Mouse (Mus musculus) intestine, embryonic 16.5 days (tissue): ENCODE data around the gene Entpd7. TPM values are rescaled to one million over a fixed set of nuclear protein-coding genes. Genes with fewer than 3 reads are reported as not detected.

ENCODE experiments used
- ATAC-seq: fragments of 200-750 bp; cut with Nextera tagmentation; 2 replicates; pipeline ENCODE4 v1.8.0; 2017; ENCODE audit warnings: moderate TSS enrichment, moderate library complexity
- H3K27ac ChIP-seq: fragments of 300-500 bp; sonication (generic); 2 replicates; pipeline ENCODE4 v1.5.1; 2014; ENCODE audit warnings: mild to moderate bottlenecking, low read length
- H3K27me3 ChIP-seq: fragments of 300-500 bp; sonication (generic); replicated peaks from 2 replicates; pipeline ENCODE4 v1.6.1; 2014; ENCODE audit warnings: low read length, control low read depth, mixed read lengths; ENCODE audit not compliant: control insufficient read depth, insufficient read depth
- H3K36me3 ChIP-seq: fragments of 300-500 bp; sonication (generic); 2 replicates; pipeline ENCODE4 v1.6.1; 2014; ENCODE audit warnings: low read length, control low read depth; ENCODE audit not compliant: control insufficient read depth, insufficient read depth
- H3K4me1 ChIP-seq: fragments of 300-500 bp; sonication (generic); 2 replicates; pipeline ENCODE4 v1.6.1; 2014; ENCODE audit warnings: low read length, control low read depth, mixed read lengths; ENCODE audit not compliant: control insufficient read depth, insufficient read depth
- H3K4me2 ChIP-seq: fragments of 300-500 bp; sonication (generic); 2 replicates; pipeline ENCODE4 v1.6.1; 2014; ENCODE audit warnings: low read depth, low read length, control low read depth
- H3K4me3 ChIP-seq: fragments of 300-500 bp; sonication (generic); 2 replicates; pipeline ENCODE4 v1.5.1; 2014; ENCODE audit warnings: mild to moderate bottlenecking, low read length
- H3K9ac ChIP-seq: fragments of 300-500 bp; sonication (generic); 2 replicates; pipeline ENCODE4 v1.6.1; 2014; ENCODE audit warnings: low read depth, low read length
- H3K9me3 ChIP-seq: fragments of 300-500 bp; sonication (generic); 2 replicates; pipeline ENCODE4 v1.6.1; 2016; ENCODE audit warnings: low read length, control low read depth; ENCODE audit not compliant: control insufficient read depth
- WGBS: fragments of 180-500 bp; shearing (Covaris S2); extraction: QIAGEN DNeasy Blood & Tissue Kit; methylation state at CpG from one replicate; pipeline ENCODE4 v1.1.7; 2014; 5-methylcytosine and 5-hydroxymethylcytosine counted together
- polyA plus RNA-seq: library from polyadenylated mRNA; unstranded; fragments of >200 nt; fragmentation: Nextera tagmentation; extraction: Ambion mirVana; gene quantifications from 2 replicates; pipeline ENCODE4 v1.2.1, GENCODE M21; 2015

Entpd7 gene
- 27.6 and 36.9 TPM in 2 replicates for polyA plus RNA-seq

DNA sequence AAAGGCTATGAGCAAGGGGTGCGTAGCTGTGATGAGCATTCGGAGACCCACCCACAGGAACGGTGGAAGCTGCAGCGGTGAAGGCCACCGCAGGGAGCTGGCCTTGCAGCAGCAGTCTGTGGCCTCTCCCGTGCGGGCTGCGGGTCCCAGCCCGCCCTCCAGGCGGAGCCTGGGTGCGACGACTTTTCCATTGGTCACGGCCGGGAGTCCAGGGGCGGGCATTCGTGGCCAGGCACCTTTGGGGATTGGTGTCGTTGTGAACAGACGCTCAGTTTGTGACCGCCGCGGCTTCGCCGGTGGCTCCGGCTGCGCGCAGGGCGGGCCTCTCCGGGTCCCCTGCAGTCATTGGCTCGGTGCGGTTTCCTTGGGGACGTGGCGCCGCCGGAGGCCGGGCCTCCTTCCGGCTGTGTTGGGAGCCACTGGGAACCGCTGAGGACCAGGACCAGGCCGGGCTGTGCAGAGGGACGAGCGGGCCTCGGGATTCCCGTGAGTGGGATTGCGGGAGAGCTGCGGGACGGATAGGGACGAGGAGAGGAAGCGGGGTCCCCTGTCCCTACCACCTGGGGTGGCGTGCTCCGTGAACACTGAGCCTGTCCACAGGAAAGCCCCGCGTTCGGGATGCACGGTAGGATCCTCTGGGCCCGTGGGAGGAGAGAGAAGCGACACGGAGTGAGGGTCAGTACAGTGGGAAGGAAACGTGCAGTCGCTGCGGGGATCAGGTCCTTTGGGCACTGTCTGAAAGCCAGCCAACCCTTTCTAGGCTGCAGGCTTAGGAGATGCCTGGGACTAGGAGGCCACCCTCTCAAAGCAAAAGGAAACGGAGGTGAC, at the start of gene Entpd7:
TSS of gene Entpd7 (plus strand) at position 254 of the 828 bp plus-strand sequence.
- peak within 1 kb of the TSS; percentile 75 for H3K27ac ChIP-seq
- ATAC-seq: peak; percentile 99
- H3K9me3 ChIP-seq: no peaks in the 10 kb centered on the region
- H3K27me3 ChIP-seq: no peaks in the 10 kb centered on the region
- 0 out of 2 replicates have a peak, but pooled peaks cover 3% of the 10 kb centered on the region for H3K36me3 ChIP-seq
- under 1% methylated on average over 60 of the region's 60 CpGs for WGBS
- peaks cover 6% of the 10 kb centered on the region for H3K4me1 ChIP-seq
- peak within 1 kb of the TSS; percentile 92 for H3K9ac ChIP-seq
- H3K4me3 ChIP-seq: peak within 1 kb of the TSS; percentile 96
- peak within 1 kb of the TSS; percentile 67 for H3K4me2 ChIP-seq

DNA sequence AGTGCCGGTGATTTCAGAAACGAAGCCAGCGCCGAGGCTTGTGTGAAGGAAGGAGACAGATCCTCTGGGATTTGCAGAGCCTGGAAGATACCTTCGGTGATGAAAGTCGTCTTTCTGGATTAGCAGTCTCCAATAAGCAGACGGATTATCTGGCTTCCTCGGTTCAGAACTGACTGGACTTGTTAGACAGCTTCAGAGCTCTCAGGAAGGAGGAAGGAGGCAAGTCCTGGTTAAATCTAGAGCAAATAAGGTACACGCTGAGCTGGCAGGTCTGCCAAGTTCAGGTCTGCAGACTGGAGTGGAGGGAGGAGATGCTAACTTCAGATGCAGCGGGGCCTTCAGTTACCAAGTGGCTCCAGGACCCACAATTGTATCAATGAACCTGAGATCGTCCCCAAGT, 47.6 kb upstream of the Entpd7 start:
- ATAC-seq: no peak
- Histone ChIP-seq H3K4me1 (peaks cover 16% of the 10 kb centered on the region), H3K27ac (no peak overlapping the region), H3K27me3 (no peaks in the 10 kb centered on the region), H3K9me3 (no peaks in the 10 kb centered on the region), H3K9ac (no peak overlapping the region), H3K36me3 (no peaks in the 10 kb centered on the region), H3K4me2 (no peak overlapping the region), H3K4me3 (no peak overlapping the region)
- WGBS: 52% methylated on average over 11 of the region's 11 CpGs

DNA sequence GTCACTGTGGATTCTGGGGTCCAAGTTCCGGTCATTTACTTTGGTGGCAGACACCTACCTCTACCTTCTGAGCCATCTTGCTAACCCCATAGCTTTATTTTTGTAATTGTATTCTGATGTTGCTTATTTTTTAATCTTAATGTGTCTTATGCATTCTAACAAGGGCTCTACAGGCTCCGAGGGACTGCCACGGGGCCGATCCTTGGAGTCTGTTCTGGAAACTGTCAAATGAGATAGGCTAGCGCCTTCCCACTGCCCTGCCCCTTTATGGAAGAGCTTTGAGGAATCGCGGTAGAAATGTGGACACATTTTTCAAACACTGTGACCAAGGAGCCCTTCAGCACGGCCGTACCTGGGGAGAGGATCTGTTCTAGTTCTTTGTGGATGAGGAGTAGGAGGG, 46.6 kb upstream of the Entpd7 start:
- ATAC-seq: no peak
- 67% methylated on average over 9 of the region's 9 CpGs for WGBS
- no peaks in the 10 kb centered on the region for H3K9me3 ChIP-seq
- no peak overlapping the region for H3K4me3 ChIP-seq
- no peak overlapping the region for H3K4me2 ChIP-seq
- no peaks in the 10 kb centered on the region for H3K27me3 ChIP-seq
- peaks cover 18% of the 10 kb centered on the region for H3K4me1 ChIP-seq
- no peak overlapping the region for H3K9ac ChIP-seq
- H3K36me3 ChIP-seq: no peaks in the 10 kb centered on the region
- no peak overlapping the region for H3K27ac ChIP-seq

DNA sequence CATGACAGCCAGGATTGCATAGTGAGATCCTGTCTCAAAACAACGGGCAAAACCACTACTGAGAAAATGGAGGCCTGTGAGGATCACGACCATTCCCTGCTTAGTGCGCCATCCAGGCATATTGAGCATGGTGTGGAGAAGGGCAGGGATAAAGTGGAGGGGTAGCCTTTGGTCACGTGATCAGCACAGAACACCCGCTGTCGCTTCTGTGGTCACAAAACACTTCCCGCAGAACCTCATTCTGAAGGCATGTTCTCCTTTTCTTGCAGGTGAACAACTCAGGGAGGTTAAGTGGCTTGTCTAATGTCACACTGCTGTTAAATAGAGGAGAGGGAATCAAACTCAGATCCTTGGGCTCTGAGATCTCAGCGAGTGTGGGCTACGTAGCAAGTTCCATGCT, 44.0 kb upstream of the Entpd7 start:
- no peak for ATAC-seq
- Histone ChIP-seq H3K4me2 (no peak overlapping the region), H3K9ac (no peak overlapping the region), H3K27ac (no peak overlapping the region), H3K4me1 (peaks cover 18% of the 10 kb centered on the region), H3K36me3 (no peaks in the 10 kb centered on the region), H3K9me3 (no peaks in the 10 kb centered on the region), H3K4me3 (no peak overlapping the region), H3K27me3 (no peaks in the 10 kb centered on the region)
- 88% methylated on average over 9 of the region's 9 CpGs for whole genome bisulfite sequencing

DNA sequence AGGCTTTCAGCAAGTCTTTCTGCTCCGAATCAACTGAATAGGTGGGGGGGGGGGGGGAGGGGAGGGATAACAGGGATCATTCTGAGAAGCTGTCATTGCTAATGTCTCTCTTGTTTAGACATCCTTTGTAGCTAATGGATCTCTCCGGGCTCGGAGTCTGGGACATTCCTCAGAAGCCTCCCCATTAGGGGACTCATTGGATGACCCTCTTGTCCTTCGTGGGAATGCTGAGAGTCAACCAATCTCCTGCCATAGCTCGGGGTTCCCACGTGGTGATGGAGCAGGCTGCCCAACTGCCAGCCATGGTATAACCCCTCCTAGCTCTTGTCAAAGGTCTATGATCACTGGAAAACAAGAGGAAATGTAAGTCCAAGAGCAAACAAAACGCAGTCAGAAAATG, 42.6 kb upstream of the Entpd7 start:
- Histone ChIP-seq H3K9ac (no peak overlapping the region), H3K27ac (0 out of 2 replicates have a peak overlapping the region, but pooled peaks have one; percentile 28), H3K4me1 (peaks cover 21% of the 10 kb centered on the region), H3K9me3 (no peaks in the 10 kb centered on the region), H3K4me2 (no peak overlapping the region), H3K27me3 (no peaks in the 10 kb centered on the region), H3K4me3 (no peak overlapping the region), H3K36me3 (no peaks in the 10 kb centered on the region)
- ATAC-seq: no peak
- WGBS: 46% methylated on average over 7 of the region's 7 CpGs

DNA sequence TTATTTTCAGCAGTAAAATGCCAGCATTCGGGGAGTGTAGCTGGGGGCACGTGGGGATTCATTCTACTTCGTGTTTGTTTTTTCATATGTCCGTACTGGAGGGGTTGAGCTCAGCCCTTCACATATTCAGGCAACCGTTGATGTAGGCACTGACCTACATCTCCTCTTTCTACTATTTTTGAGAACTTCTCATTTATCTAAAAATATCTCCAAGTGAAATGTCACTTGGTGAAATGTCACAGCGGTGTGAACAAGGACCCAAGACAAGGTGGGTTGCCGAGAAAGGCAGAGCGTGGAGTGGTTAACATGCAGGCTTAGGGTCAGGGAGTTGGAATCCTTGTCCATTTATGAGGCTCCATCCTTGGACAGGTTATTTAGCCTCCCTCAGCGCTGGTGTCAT, 42.2 kb upstream of the Entpd7 start:
- no peak for ATAC-seq
- Histone ChIP-seq H3K27ac (no peak overlapping the region), H3K9me3 (no peaks in the 10 kb centered on the region), H3K4me2 (no peak overlapping the region), H3K9ac (no peak overlapping the region), H3K4me1 (peaks cover 24% of the 10 kb centered on the region), H3K36me3 (no peaks in the 10 kb centered on the region), H3K27me3 (no peaks in the 10 kb centered on the region), H3K4me3 (no peak overlapping the region)
- 72% methylated on average over 9 of the region's 9 CpGs for WGBS

DNA sequence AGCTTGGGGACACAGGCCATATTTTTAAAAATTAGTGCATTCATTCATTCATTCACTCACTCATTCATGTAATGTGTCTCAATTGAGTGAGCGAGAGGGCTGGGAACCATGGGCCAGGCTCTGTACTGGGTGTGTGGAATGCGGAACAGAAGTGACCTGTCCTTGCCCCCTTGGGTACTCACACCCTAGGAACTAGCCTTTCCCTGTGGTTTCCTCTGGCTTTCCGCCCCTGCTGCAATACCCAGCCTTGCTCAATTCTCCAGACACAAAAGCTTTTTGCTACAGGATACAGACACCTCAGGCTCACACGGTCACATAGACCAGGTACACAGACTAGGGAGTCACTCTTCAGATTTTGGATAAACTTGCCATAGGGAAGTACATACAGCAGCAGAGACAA, 41.1 kb upstream of the Entpd7 start:
- H3K36me3 ChIP-seq: no peaks in the 10 kb centered on the region
- H3K9me3 ChIP-seq: no peaks in the 10 kb centered on the region
- H3K4me2 ChIP-seq: no peak overlapping the region
- H3K27ac ChIP-seq: no peak overlapping the region
- no peak overlapping the region for H3K4me3 ChIP-seq
- H3K4me1 ChIP-seq: peaks cover 28% of the 10 kb centered on the region
- H3K9ac ChIP-seq: no peak overlapping the region
- ATAC-seq: no peak
- no peaks in the 10 kb centered on the region for H3K27me3 ChIP-seq
- WGBS: 83% methylated on average over 4 of the region's 4 CpGs

DNA sequence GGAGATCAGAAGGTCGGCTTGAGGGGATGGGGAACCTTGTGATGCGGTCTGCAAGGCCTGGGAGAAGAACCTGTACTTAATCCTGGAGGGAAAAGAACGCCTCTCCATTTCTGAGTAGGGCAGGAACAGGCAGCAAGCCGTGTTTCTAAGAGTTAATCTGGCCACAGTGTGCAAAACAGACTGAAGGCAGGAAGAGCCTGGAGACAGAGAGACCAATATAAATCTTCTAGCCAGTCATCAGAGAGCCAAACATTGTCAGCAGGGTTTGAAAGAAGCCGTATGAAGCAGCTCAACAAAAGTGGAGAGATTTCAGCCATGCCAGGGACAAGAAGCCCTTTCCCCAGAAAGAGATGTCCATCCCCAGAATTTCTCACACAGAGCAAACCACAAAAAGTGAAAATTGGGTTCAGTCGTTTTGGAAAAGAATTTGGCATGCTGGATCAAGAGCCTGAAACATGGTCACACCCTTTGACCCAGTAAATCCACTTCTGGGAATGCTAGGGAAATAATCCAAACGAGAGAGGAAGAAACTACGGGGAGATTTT, 38.2 kb upstream of the Entpd7 start:
- no peak for ATAC-seq
- H3K4me2 ChIP-seq: peak overlapping the region; percentile 19; the same call in 1 of the 2 replicates
- no peak overlapping the region for H3K4me3 ChIP-seq
- whole genome bisulfite sequencing: 33% methylated on average over 8 of the region's 8 CpGs
- peak overlapping the region; percentile 40; the same call in 1 of the 2 replicates for H3K9ac ChIP-seq
- H3K9me3 ChIP-seq: no peaks in the 10 kb centered on the region
- H3K27me3 ChIP-seq: no peaks in the 10 kb centered on the region
- H3K27ac ChIP-seq: peak overlapping the region; percentile 37; the same call in 1 of the 2 replicates
- peaks cover 24% of the 10 kb centered on the region; the same call in 1 of the 2 replicates for H3K4me1 ChIP-seq
- no peaks in the 10 kb centered on the region for H3K36me3 ChIP-seq

DNA sequence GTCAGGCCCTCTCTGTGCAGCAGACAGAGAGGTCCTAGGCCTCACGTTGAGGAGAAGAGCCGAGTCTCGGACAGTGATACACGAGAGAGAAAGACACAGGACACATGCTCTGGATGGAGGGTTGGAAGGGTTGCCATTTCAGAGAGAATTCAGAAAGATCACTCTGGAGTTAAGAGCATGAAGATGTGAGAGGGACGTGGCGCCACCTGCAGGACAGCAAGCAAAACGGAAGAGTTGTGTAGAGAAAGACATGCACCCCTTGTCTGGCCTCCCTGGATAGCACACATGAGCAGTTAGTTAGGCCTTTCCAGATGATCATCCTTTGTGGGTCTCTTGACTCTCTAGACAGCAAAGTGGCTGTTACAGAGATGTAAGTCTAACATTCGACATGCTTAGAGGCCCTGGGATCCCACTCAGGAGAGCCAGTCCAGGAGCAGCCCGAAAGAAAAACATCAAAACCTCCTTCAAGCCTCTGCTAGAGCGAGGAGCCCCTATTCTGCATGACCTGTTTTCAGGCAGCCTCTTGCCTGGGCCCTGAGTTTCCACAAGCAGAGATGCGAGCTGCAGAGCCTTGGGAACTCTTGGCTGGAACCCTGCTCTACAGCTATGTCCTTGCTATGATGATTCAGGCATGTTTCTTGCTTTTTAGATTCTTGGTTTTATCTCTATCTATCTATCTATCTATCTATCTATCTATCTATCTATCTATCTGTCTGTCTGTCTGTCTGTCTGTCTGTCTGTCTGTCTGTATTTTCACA, 33.6 kb upstream of the Entpd7 start:
- 36% methylated on average over 11 of the region's 11 CpGs for WGBS
- no peaks in the 10 kb centered on the region for H3K9me3 ChIP-seq
- no peak overlapping the region for H3K4me3 ChIP-seq
- H3K4me2 ChIP-seq: no peak overlapping the region
- peaks cover 15% of the 10 kb centered on the region; the same call in 1 of the 2 replicates for H3K4me1 ChIP-seq
- H3K27me3 ChIP-seq: no peaks in the 10 kb centered on the region
- H3K9ac ChIP-seq: no peak overlapping the region
- no peaks in the 10 kb centered on the region for H3K36me3 ChIP-seq
- ATAC-seq: peak; percentile 49; the same call in 1 of the 2 replicates
- no peak overlapping the region for H3K27ac ChIP-seq
